Mouse (Mus musculus): ENCODE results near the gene Dhcr24. TPM values are rescaled to one million over a fixed set of nuclear protein-coding genes. Genes with fewer than 3 reads are reported as not detected.

The Dhcr24 gene
- polyA plus RNA-seq, 1 experiment from 2014 or later, result 3.8 TPM

DNA sequence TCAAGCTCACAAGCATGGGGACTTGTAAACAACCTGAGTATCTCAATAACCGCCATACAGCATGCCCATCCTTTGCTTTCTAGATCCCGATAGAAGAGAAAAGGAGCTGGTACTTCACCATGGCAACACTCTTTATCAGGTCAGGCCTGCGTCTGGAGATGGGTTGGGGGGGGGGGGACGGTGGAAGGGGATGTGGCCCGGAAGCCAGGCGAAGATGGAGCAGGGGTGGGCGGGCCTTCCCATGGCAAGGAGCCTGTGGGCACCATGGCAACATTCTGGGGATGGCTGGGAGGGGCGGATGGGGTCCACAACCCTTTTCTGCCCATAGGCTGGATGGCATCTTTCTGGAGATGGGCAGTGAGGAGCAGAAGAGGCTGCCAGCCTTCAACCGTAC, 73.2 kb downstream of the Dhcr24 start:
- Histone ChIP-seq H3K4me2 (ENCODE audit: low read length) (peak overlapping the region; percentile 42), H3K27me3 (ENCODE audit: control insufficient read depth, insufficient read depth, low read depth, low read length) (no peaks in the 10 kb centered on the region), H3K36me3 (ENCODE audit: control insufficient read depth, insufficient read depth, low read length) (no peaks in the 10 kb centered on the region), H3K9me3 (replicated peaks; ENCODE audit: control insufficient read depth, low read length, poor library complexity, severe bottlenecking) (no peaks in the 10 kb centered on the region), H3K9ac (ENCODE audit: low read depth, low read length) (peak overlapping the region; percentile 52; the same call in 1 of the 2 replicates), H3K4me3 (ENCODE audit: low read depth, low read length) (no peak overlapping the region; the same call in 1 of the 2 replicates), H3K4me1 (ENCODE audit: control insufficient read depth, insufficient read depth, low read length) (peaks cover 40% of the 10 kb centered on the region), H3K27ac (ENCODE audit: low read length) (peak overlapping the region; percentile 91)
- ATAC-seq, result peak; percentile 15; the same call in 1 of the 2 replicates
- 33% methylated on average over 9 of the region's 9 CpGs for WGBS

Other genes starting within 250 kb of the Dhcr24 start
- gene Usp24, start 244.8 kb upstream of the Dhcr24 start, polyA plus RNA-seq (2015; fragmentation: Nextera tagmentation; extraction: Ambion mirVana), result 7.6 and 8.5 TPM in 2 replicates
- gene Pcsk9, start 96.7 kb upstream of the Dhcr24 start, polyA plus RNA-seq (2015; fragmentation: Nextera tagmentation; extraction: Ambion mirVana), result 2.1 and 2.3 TPM in 2 replicates
- gene Bsnd, start 68.8 kb upstream of the Dhcr24 start, polyA plus RNA-seq (2015; fragmentation: Nextera tagmentation; extraction: Ambion mirVana), result not detected in 2 replicates
- gene Lexm, start 56.2 kb downstream of the Dhcr24 start, polyA plus RNA-seq (2015; fragmentation: Nextera tagmentation; extraction: Ambion mirVana), result not detected in 2 replicates
- gene Ttc22, start 61.4 kb downstream of the Dhcr24 start, polyA plus RNA-seq (2015; fragmentation: Nextera tagmentation; extraction: Ambion mirVana), result 3.6 and 4.4 TPM in 2 replicates
- 8.9 and 9.9 TPM in 2 replicates for gene Pars2, start 90.0 kb downstream of the Dhcr24 start, polyA plus RNA-seq (2015; fragmentation: Nextera tagmentation; extraction: Ambion mirVana)
- 159 and 163 TPM in 2 replicates for gene Ttc4, start 117.9 kb downstream of the Dhcr24 start, polyA plus RNA-seq (2015; fragmentation: Nextera tagmentation; extraction: Ambion mirVana)
- gene Mroh7, start 169.9 kb downstream of the Dhcr24 start, polyA plus RNA-seq (2015; fragmentation: Nextera tagmentation; extraction: Ambion mirVana), result 0.38 and 1.6 TPM in 2 replicates
- gene Fam151a, start 172.9 kb downstream of the Dhcr24 start, polyA plus RNA-seq (2015; fragmentation: Nextera tagmentation; extraction: Ambion mirVana), result not detected in 2 replicates
- gene Acot11, start 244.0 kb downstream of the Dhcr24 start, polyA plus RNA-seq (2015; fragmentation: Nextera tagmentation; extraction: Ambion mirVana), result 1.9 and 2.2 TPM in 2 replicates